Mouse (Mus musculus) MEL-GATA-1-ER (cell line): ENCODE results near the gene Tmem179b.
"Not testable (repeated sequence)": the region's sequence is repeated elsewhere in the genome, so short reads cannot be mapped to it uniquely, and the experiment has no call there.

ENCODE experiments used
- DNase-seq: peaks from one replicate; pipeline ENCODE4 v3.0.0-alpha.2; 2012; ENCODE audit warnings: low read depth; ENCODE audit errors: extremely low read depth

The Tmem179b gene

GRCm38 (mm10) chr19:8735389-8736159 lies 38.7 kb downstream of the Tmem179b start, which contains the start of gene Wdr74:
Wdr74 (plus strand) TSS chr19:8735827.
- no peak for DNase-seq

GRCm38 (mm10) chr19:8734334-8734733 lies 39.9 kb downstream of the Tmem179b start:
- DNase-seq: no peak

DNA sequence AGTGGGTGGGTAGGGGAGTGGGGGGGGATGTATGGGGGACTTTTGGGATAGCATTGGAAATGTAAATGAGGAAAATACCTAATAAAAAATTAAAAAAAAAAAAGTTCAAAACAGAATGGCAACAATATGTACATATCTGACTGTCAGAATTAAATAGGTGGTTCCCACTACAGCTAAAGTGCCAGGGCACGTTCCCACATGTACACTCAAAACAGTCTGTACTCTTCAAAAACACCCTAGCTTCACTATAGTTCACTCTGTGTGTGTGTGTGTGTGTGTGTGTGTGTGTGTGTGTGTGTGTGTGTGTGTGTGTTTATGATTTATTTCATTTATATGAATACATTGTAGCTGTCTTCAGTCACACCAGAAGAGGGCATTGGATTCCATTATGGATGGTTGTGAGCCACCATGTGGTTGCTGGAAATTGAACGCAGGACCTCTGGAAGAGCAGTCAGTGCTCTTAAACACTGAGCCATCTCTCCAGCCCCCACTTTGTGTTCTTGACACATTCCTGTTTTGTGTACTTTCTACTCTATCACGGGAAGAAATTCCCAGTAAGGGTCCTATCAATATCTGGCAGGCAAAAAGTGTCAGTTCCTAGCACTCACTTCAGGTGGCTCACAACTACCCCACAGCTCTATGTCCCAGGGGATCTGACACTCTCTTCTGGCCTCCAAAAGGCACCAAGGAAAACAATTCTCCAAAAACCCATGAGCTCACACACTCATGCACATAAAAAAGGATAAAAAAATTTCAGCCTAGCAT lies 45.8 kb downstream of the Tmem179b start:
- DNase-seq: not testable (repeated sequence)

DNA sequence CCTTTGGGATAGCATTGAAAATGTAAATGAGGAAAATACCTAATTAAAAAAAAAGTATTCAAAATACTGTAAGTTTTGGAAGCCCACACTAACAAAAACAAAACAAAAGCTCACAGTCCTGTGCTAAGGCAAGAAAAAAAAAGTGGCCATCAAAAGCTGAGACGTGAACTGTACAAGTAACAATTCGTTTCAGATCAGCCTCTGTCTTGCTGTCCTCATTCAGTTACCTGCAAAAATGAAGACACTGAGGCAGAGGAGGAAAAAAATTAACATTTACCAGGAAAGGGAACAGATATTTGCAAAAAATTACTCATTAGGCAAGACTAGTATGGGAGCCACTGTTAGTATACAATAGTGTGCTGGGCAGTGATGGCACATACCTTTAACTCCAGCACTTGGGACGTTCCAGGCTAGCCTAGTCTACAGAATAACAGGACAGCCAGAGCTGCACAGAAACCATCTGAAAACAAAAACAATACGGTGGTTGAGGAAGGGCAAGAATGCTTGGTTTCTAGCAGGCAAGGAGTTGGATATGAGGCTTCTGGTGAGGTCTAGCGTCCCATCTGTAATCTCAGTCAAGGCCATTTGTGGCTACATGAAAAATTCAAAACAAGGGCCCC lies 46.7 kb downstream of the Tmem179b start:
- no peak for DNase-seq

- no peak for DNase-seq
Measured at GRCm38 (mm10) chr19:8726609-8727390, 47.5 kb downstream of the Tmem179b start.

GRCm38 (mm10) chr19:8725081-8725613 lies 49.1 kb downstream of the Tmem179b start:
- DNase-seq: no peak

- no peak for DNase-seq
Measured at GRCm38 (mm10) chr19:8724392-8724791, 49.9 kb downstream of the Tmem179b start.

GRCm38 (mm10) chr19:8723574-8724346 lies 50.5 kb downstream of the Tmem179b start:
- DNase-seq: no peak

DNA sequence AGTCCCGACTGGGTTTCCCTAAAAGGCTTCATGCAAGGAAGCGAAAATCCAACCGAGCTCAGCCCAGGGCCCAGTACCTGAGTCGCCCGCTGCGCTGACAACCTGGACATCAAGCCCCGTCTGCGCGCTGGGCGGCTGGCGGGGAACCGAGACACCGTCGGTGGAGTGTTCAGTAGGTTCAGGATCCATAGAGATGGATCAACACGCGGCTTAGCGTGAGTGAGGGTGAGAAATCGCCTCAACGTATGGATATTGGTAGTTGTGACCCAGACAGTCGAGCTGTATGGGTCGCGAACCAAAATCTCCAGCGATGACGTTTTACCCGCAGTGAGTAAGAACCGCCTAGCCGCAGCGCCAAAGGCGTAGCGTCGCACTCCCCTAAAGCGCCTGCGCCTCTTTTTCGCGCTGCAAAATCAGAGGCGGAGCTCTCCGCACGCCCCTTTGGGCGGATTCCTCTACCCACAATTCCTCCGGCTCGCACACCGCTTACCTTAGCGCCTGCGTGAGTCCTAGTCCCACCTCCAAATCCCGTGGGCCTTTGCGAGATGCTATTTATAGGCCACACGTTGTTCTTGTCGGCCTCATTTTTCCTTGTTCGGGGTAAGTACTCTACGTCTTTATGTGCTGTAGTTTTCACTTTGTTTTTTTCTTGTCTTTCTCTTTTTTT lies 51.2 kb downstream of the Tmem179b start, which contains the start of gene Slc3a2:
Gene Slc3a2 (minus strand): TSS at position 463 of the 667 bp plus-strand sequence.
- DNase-seq: peak; percentile 96

- DNase-seq: no peak
Measured at GRCm38 (mm10) chr19:8722559-8722906, 51.7 kb downstream of the Tmem179b start.
